Mouse (Mus musculus) MEL (cell line): ENCODE measurements around the gene Rpl39. TPM values are rescaled to one million over a fixed set of nuclear protein-coding genes. Genes with fewer than 3 reads are reported as not detected.
A peak's percentile ranks its signal among the peaks of the same experiment; 100 is the strongest.

Source experiments
- DNase-seq: peaks from one replicate; pipeline ENCODE4 v3.0.0; 2011; ENCODE audit warnings: low read depth, low spot score
- H3K27ac ChIP-seq: 2 replicates; pipeline ENCODE4 v1.5.1; 2012; ENCODE audit warnings: low read depth, mild to moderate bottlenecking, control low read depth, low read length, moderate library complexity; ENCODE audit not compliant: control insufficient read depth
- H3K27me3 ChIP-seq, 2 experiments: fragments of 150-350 bp in 1 of 2; sonication (generic) in 1 of 2; 2 replicates each; pipeline ENCODE4 v1.6.1; 2012; ENCODE audit warnings: low read length in 2 of 2, mild to moderate bottlenecking in 2 of 2, improper control_type of control experiment in 1 of 2, moderate library complexity in 1 of 2; ENCODE audit not compliant: insufficient read depth in 2 of 2, control insufficient read depth in 1 of 2
- H3K36me3 ChIP-seq, 2 experiments: 2 replicates each; pipeline ENCODE4 v1.6.1; 2012 to 2014; ENCODE audit warnings: low read length in 2 of 2, improper control_type of control experiment in 1 of 2, inconsistent platforms in 1 of 2, mild to moderate bottlenecking in 1 of 2; ENCODE audit not compliant: insufficient read depth in 2 of 2, control insufficient read depth in 1 of 2
- H3K4me1 ChIP-seq, 2 experiments: fragments of 150-350 bp in 1 of 2; sonication (generic) in 1 of 2; 2 replicates each; pipeline ENCODE4 v1.6.1; 2012; ENCODE audit warnings: low read length in 2 of 2, improper control_type of control experiment in 1 of 2, mild to moderate bottlenecking in 1 of 2; ENCODE audit not compliant: insufficient read depth in 2 of 2, control insufficient read depth in 1 of 2
- H3K4me3 ChIP-seq, 2 experiments: fragments of 150-350 bp in 1 of 2; sonication (generic) in 1 of 2; 2 replicates each; pipeline ENCODE4 v1.5.1; 2012; ENCODE audit warnings: low read depth in 2 of 2, low read length in 2 of 2, mild to moderate bottlenecking in 2 of 2, moderate library complexity in 2 of 2, control low read depth in 1 of 2, improper control_type of control experiment in 1 of 2; ENCODE audit not compliant: control insufficient read depth in 1 of 2, insufficient read depth in 1 of 2
- H3K79me2 ChIP-seq: 2 replicates; pipeline ENCODE4 v1.6.1; 2012; ENCODE audit warnings: mild to moderate bottlenecking, low read length, moderate library complexity; ENCODE audit not compliant: control insufficient read depth, poor library complexity, insufficient read depth
- H3K9ac ChIP-seq: 2 replicates; pipeline ENCODE4 v1.6.1; 2012; ENCODE audit warnings: low read depth, mild to moderate bottlenecking, control low read depth, low read length, moderate library complexity; ENCODE audit not compliant: control insufficient read depth, poor library complexity, severe bottlenecking
- H3K9me3 ChIP-seq: fragments of 150-350 bp; sonication (generic); replicated peaks from 2 replicates; pipeline ENCODE4 v1.6.1; 2012; ENCODE audit warnings: mild to moderate bottlenecking, low read length, improper control_type of control experiment, moderate library complexity; ENCODE audit not compliant: insufficient read depth
- CHD1 ChIP-seq: IDR thresholded peaks from 2 replicates; pipeline ENCODE4 v1.6.1; 2012; ENCODE audit warnings: low read depth, mild to moderate bottlenecking, inconsistent platforms, low read length, improper control_type of control experiment
- E2F4 ChIP-seq: IDR thresholded peaks from 2 replicates; pipeline ENCODE4 v1.6.1; 2011; ENCODE audit warnings: low read depth, low read length, improper control_type of control experiment, borderline replicate concordance
- ELF1 ChIP-seq: IDR thresholded peaks from 2 replicates; pipeline ENCODE4 v1.6.1; 2014; ENCODE audit warnings: low read depth, mild to moderate bottlenecking, inconsistent platforms, low read length, improper control_type of control experiment, moderate library complexity
- ETS1 ChIP-seq: IDR thresholded peaks from 2 replicates; pipeline ENCODE4 v1.6.1; 2012; ENCODE audit warnings: low read depth, mild to moderate bottlenecking, inconsistent platforms, low read length, improper control_type of control experiment, moderate library complexity
- HCFC1 ChIP-seq: IDR thresholded peaks from 2 replicates; pipeline ENCODE4 v1.6.1; 2012; ENCODE audit warnings: low read depth, mild to moderate bottlenecking, inconsistent platforms, low read length, improper control_type of control experiment, moderate library complexity
- KAT2A ChIP-seq: conservative IDR thresholded peaks from 2 replicates; pipeline ENCODE4 v1.6.1; 2012; ENCODE audit warnings: low read depth, low read length, improper control_type of control experiment, inconsistent platforms
- MAFK ChIP-seq: IDR thresholded peaks from 2 replicates; pipeline ENCODE4 v1.6.1; 2011; ENCODE audit warnings: low read depth, mild to moderate bottlenecking, low read length, improper control_type of control experiment, borderline replicate concordance
- MAX ChIP-seq: IDR thresholded peaks from 2 replicates; pipeline ENCODE4 v1.6.1; 2011; ENCODE audit warnings: low read length, improper control_type of control experiment
- MXI1 ChIP-seq: IDR thresholded peaks from 2 replicates; pipeline ENCODE4 v1.6.1; 2011; ENCODE audit warnings: mild to moderate bottlenecking, low read depth, low read length, improper control_type of control experiment
- MYC ChIP-seq: IDR thresholded peaks from 2 replicates; pipeline ENCODE4 v1.6.1; 2011; ENCODE audit warnings: low read depth, mild to moderate bottlenecking, low read length, improper control_type of control experiment, moderate library complexity
- NELFE ChIP-seq: IDR thresholded peaks from 2 replicates; pipeline ENCODE4 v1.6.1; 2011; ENCODE audit warnings: low read depth, low read length, improper control_type of control experiment
- POLR2A ChIP-seq, 2 experiments: IDR thresholded peaks; 2 replicates each; pipeline ENCODE4 v1.6.1; 2011 to 2012; ENCODE audit warnings: low read length in 2 of 2, mild to moderate bottlenecking in 2 of 2, control low read depth in 1 of 2, improper control_type of control experiment in 1 of 2, low read depth in 1 of 2, moderate library complexity in 1 of 2; ENCODE audit not compliant: control insufficient read depth in 1 of 2, insufficient read depth in 1 of 2, poor library complexity in 1 of 2
- POLR2AphosphoS2 ChIP-seq: IDR thresholded peaks from 2 replicates; pipeline ENCODE4 v1.6.1; 2011; ENCODE audit warnings: low read length, improper control_type of control experiment
- SIN3A ChIP-seq: IDR thresholded peaks from 2 replicates; pipeline ENCODE4 v1.6.1; 2012; ENCODE audit warnings: low read length, improper control_type of control experiment, inconsistent platforms
- SMC3 ChIP-seq: IDR thresholded peaks from 2 replicates; pipeline ENCODE4 v1.6.1; 2011; ENCODE audit warnings: low read depth, low read length, improper control_type of control experiment
- TBP ChIP-seq: IDR thresholded peaks from 2 replicates; pipeline ENCODE4 v1.8.0; 2011; ENCODE audit warnings: low read depth, low read length, improper control_type of control experiment
- TCF12 ChIP-seq: IDR thresholded peaks from 2 replicates; pipeline ENCODE4 v1.6.1; 2014; ENCODE audit warnings: low read depth, mild to moderate bottlenecking, inconsistent platforms, low read length, improper control_type of control experiment, moderate library complexity
- ZMIZ1 ChIP-seq: IDR thresholded peaks from 2 replicates; pipeline ENCODE4 v1.6.1; 2012; ENCODE audit warnings: low read depth, mild to moderate bottlenecking, inconsistent platforms, low read length, improper control_type of control experiment, moderate library complexity
- ZNF384 ChIP-seq: IDR thresholded peaks from 2 replicates; pipeline ENCODE4 v1.6.1; 2012; ENCODE audit warnings: low read depth, mild to moderate bottlenecking, inconsistent platforms, low read length, improper control_type of control experiment
- polyA plus RNA-seq, 2 experiments: library from polyadenylated mRNA; stranded (reverse) in 1 of 2; unstranded in 1 of 2; fragments of >175 nt in 1 of 2; fragments of >200 nt in 1 of 2; gene quantifications; 2 replicates each; pipeline versions ENCODE4 v1.2.1 to v1.2.4; 2012; ENCODE audit warnings: low replicate concordance in 2 of 2, low read depth in 1 of 2; ENCODE audit not compliant: insufficient read length in 2 of 2, insufficient read depth in 1 of 2, missing spikeins in 1 of 2
- total RNA-seq: library from RNA; depleted of rRNA; stranded (reverse); fragments of 300-350 nt; gene quantifications from 2 replicates; pipeline ENCODE4 v1.2.3, GENCODE M21; 2012; rRNA removed

Rpl39 gene
- 1,123 and 1,279 TPM in 2 replicates for total RNA-seq
- polyA plus RNA-seq, result 1,000 to 10,000 TPM in 1 of 2 experiments, not detected in 1; 1,063 TPM

DNA sequence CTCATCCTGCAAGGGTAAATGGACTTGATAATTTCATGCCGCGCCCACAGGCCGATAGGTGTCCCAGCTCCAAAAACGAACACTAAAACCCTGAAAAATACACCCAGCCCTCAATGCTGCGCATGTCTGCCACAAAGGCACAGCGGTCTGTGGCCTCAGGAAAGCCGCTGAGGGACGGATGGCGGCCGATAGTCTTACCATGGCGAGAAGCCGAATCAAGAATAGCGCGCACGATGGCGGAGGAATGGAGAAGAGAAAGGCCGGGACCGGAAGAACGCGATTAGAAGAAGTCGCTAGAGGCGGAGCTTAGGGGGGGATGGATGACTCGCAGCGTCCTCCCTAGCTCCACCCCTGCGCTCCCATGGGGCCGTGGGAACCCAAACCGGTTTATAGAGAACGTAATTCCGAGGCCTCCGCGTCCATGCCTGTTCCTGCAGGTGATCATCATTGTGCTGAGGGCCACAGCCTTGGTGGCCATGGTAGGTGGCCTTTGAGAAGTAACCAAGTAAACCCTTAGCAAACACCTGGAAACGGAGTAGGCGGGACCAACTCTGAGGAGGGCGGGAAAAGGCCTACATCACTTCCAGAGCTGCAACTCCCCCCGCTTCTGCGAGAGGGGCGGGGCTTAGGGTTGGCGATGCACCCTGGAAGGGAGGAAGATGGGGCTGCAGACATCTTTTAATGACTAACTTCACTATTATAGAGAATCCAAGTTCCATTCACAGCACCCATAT lies at the start of gene Rpl39:
Rpl39 (minus strand) TSS at position 476 of the 734 bp plus-strand sequence.
- H3K27me3 ChIP-seq, result no peaks in the 10 kb centered on the region
- DNase-seq, result peak; percentile 92
- H3K4me1 ChIP-seq, result peaks cover 3 to 5% of the 10 kb centered on the region in 2 experiments; a peak in 2 of 4 replicates
- TF ChIP-seq MXI1 (peak; percentile 49; the same call in 1 of the 2 replicates), ZMIZ1 (no peak), TBP (peak; percentile 94), NELFE (peak; percentile 86), POLR2AphosphoS2 (peak; percentile 68; the same call in 1 of the 2 replicates), HCFC1 (peak; percentile 69), MAFK (no peak), MAX (peak; percentile 86), TCF12 (peak; percentile 40), MYC (peak; percentile 95), POLR2A (IDR thresholded peaks at IDR 0.05; ENCODE audit: control insufficient read depth in 1 of 2, insufficient read depth in 1 of 2, low read depth in 1 of 2, low read length in 2 of 2, poor library complexity in 1 of 2) (peak; percentile 76 to 91), ZNF384 (no peak), KAT2A (peak; percentile 57; the same call in 1 of the 2 replicates)
- H3K9me3 ChIP-seq, result no peaks in the 10 kb centered on the region
- H3K4me3 ChIP-seq, result peak within 1 kb of the TSS; percentile 77 to 79
- H3K79me2 ChIP-seq, result peaks cover 24% of the 10 kb centered on the region
- H3K27ac ChIP-seq, result peak within 1 kb of the TSS; percentile 95
- peaks cover 6 to 11% of the 10 kb centered on the region in 2 experiments; a peak in 3 of 4 replicates for H3K36me3 ChIP-seq
- H3K9ac ChIP-seq, result peak within 1 kb of the TSS; percentile 91

DNA sequence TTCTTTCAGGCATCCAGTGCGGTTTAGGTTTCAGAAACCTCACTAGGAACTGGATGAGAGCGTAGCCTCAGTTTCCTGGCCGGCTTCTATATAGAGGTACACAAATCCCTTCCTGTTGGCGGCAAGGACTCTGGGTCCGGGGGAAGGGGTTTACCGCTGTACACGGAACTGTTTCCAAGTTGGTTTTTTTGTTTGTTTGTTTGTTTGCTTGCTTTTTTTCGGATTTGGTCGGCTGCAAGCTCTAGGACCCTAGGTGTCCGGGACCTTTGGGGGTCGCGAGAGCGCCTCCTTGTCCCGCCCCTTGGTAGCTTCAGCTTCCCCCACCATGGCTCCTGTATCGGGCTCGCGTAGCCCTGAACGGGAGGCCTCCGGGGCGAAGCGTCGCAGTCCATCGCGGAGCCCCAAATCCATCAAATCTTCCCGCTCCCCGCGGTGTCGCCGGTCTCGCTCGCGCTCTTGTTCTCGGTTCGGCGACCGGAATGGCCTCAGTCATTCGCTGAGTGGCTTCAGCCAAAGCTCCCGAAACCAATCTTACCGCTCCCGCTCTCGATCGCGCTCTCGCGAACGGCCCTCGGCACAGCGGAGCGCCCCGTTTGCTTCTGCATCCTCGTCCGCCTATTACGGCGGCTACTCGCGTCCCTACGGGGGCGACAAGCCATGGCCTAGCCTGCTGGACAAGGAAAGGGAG lies 41.6 kb upstream of the Rpl39 start, which contains the start of gene Nkap:
Nkap (plus strand) TSS at position 125 of the 688 bp plus-strand sequence.
- no peaks in the 10 kb centered on the region for H3K9me3 ChIP-seq
- H3K27ac ChIP-seq, result peak within 1 kb of the TSS; percentile 71
- peaks cover 0 to 4% of the 10 kb centered on the region in 2 experiments; a peak in 2 of 4 replicates for H3K36me3 ChIP-seq
- H3K9ac ChIP-seq, result peak within 1 kb of the TSS; percentile 94
- peak within 1 kb of the TSS; percentile 59 to 94 for H3K4me3 ChIP-seq
- no peaks in the 10 kb centered on the region for H3K27me3 ChIP-seq
- peak; percentile 92 for DNase-seq
- H3K4me1 ChIP-seq, result peaks cover 0 to 7% of the 10 kb centered on the region in 2 experiments; a peak in 1 of 4 replicates
- peaks cover 20% of the 10 kb centered on the region for H3K79me2 ChIP-seq
- peak; percentile 81 for TF ChIP-seq SIN3A
- peak; percentile 71; the same call in 1 of the 2 replicates for TF ChIP-seq ELF1
- peak; percentile 34; the same call in 1 of the 2 replicates for TF ChIP-seq NELFE
- TF ChIP-seq HCFC1, result peak; percentile 90
- TF ChIP-seq MXI1, result peak; percentile 37; the same call in 1 of the 2 replicates
- peak; percentile 90 for TF ChIP-seq TBP
- TF ChIP-seq POLR2A (IDR thresholded peaks at IDR 0.05; ENCODE audit: control insufficient read depth in 1 of 2, insufficient read depth in 1 of 2, low read depth in 1 of 2, low read length in 2 of 2, poor library complexity in 1 of 2), result peak; percentile 41 to 57; a peak in 3 of 4 replicates
- TF ChIP-seq E2F4, result peak; percentile 90
- TF ChIP-seq SMC3, result no peak
- no peak for TF ChIP-seq ETS1
- TF ChIP-seq TCF12, result peak; percentile 54; the same call in 1 of the 2 replicates
- TF ChIP-seq ZNF384, result peak; percentile 56
- TF ChIP-seq CHD1, result no peak
